Mouse (Mus musculus): ENCODE measurements around the gene Cxcl16. TPM values are rescaled to one million over a fixed set of nuclear protein-coding genes. Genes with fewer than 3 reads are reported as not detected.

Gene Cxcl16
- total RNA-seq, 2 experiments from 2014 or later, result 0.62 to 0.78 TPM

GRCm38 (mm10) chr11:70412591-70412990 is 47.2 kb downstream of the Cxcl16 start:
- DNase-seq (ENCODE audit: low spot score in 2 of 2), result no peak

DNA sequence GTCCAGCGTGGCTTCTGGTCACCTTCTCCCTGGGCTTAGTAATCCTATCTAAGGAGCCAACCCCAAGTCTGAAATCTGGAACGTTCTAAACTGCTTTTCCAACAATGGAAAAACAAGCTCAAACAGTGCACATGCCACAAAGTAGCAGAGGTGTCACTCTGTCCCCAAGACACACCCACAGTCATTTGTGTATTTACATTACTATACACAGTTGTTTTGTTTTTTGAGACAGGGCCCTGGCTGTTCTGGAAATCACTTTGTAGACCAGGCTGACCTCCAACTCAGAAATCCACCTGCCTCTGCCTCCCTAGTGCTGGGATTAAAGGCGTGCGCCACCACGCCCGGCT is 49.5 kb downstream of the Cxcl16 start:
- no peak for DNase-seq (ENCODE audit: low spot score in 2 of 2)

DNA sequence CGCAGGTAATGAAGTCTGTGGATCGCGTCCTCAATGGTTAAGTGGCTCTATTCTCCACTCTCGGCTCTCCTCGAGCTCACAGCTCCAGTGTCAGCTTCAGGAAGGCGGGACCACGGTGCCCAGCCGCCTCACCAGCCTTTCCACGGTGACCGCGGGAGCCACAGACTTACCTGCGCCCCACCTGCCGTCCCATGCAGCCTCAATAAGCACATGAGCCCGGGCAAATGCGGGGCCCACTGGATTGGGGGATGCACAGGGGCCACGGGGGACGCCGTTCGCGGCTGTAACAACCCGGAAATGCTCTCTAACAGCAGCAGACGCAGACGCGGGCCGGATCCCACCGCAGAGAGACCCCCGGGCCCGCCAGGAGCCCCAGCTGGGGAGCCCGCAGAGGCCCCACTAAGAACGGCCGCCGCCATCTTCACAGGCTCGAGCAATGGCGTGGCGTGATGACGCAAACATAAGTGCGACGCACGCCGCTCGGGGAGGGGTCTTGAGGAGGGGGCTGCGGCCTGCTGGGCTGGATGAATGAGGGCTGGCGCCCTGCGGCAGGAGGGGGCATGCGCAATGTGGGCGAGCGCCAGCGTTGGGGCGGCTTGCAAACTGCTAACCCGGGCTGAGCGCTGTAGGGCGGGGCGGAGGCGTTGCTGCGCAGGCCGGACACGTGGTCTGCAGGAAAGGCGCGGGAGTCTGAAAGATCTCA is 50.0 kb downstream of the Cxcl16 start, which contains the start of gene Pelp1:
TSS of gene Pelp1 (minus strand) at position 438 of the 703 bp plus-strand sequence.
- peak; percentile 95 for DNase-seq (ENCODE audit: low spot score in 2 of 2)

Small RNAs within 50 kb of the gene (microRNA-seq; reads per million reads assigned to microRNA genes)
- gene Mir7115, result 4.2 to 6.6 reads per million in 2 experiments

Other genes starting within 250 kb of the Cxcl16 start
- 10 to 100 TPM; 26.1 to 32.9 TPM for gene Slc16a11, start 247.2 kb downstream of the Cxcl16 start, total RNA-seq (2021)
- 10 to 100 TPM in 1 of 2 experiments, 1 to 10 TPM in 1; 9.3 to 12.6 TPM for gene Slc16a13, start 238.9 kb downstream of the Cxcl16 start, total RNA-seq (2021)
- 1 to 10 TPM; 2.7 to 2.9 TPM for gene Bcl6b, start 230.2 kb downstream of the Cxcl16 start, total RNA-seq (2021)
- gene 0610010K14Rik, start 222.1 kb downstream of the Cxcl16 start, total RNA-seq (2021), result 10 to 100 TPM; 42.3 to 47.7 TPM
- 1 to 10 TPM; 7.2 to 7.9 TPM for gene Gm21988, start 220.2 kb downstream of the Cxcl16 start, total RNA-seq (2021)
- gene Rnasek, start 220.1 kb downstream of the Cxcl16 start, total RNA-seq (2021), result 100 to 1,000 TPM; 280 to 324 TPM
- gene Alox12, start 204.6 kb downstream of the Cxcl16 start, total RNA-seq (2021), result under 1 TPM in 1 of 2 experiments, not detected in 1; 0.48 TPM
- gene Alox12e, start 137.4 kb downstream of the Cxcl16 start, total RNA-seq (2021), result not detected
- not detected for gene Alox15, start 108.0 kb downstream of the Cxcl16 start, total RNA-seq (2021)
- gene Pelp1, start 50.0 kb downstream of the Cxcl16 start, total RNA-seq (2021), result 10 to 100 TPM; 38.5 to 39.6 TPM
- 10 to 100 TPM; 94.0 to 95.9 TPM for gene Arrb2, start 27.3 kb downstream of the Cxcl16 start, total RNA-seq (2021)
- gene Med11, start 8.1 kb downstream of the Cxcl16 start, total RNA-seq (2021), result 10 to 100 TPM; 12.9 to 17.9 TPM
- 1 to 10 TPM in 1 of 2 experiments, under 1 TPM in 1; 0.62 to 1.2 TPM for gene Zmynd15, start 551 bp downstream of the Cxcl16 start, total RNA-seq (2021)
- 1 to 10 TPM in 1 of 2 experiments, not detected in 1; 1.0 TPM for gene Tm4sf5, start 45.3 kb upstream of the Cxcl16 start, total RNA-seq (2021)
- gene Vmo1, start 54.6 kb upstream of the Cxcl16 start, total RNA-seq (2021), result not detected
- gene Gltpd2, start 59.2 kb upstream of the Cxcl16 start, total RNA-seq (2021), result not detected
- gene Psmb6, start 65.4 kb upstream of the Cxcl16 start, total RNA-seq (2021), result 100 to 1,000 TPM; 198 to 203 TPM
- not detected for gene Gm40193, start 73.0 kb upstream of the Cxcl16 start, total RNA-seq (2021)
- gene Pld2, start 80.1 kb upstream of the Cxcl16 start, total RNA-seq (2021), result 10 to 100 TPM; 21.9 to 24.5 TPM
- 100 to 1,000 TPM; 350 to 366 TPM for gene Mink1, start 102.9 kb upstream of the Cxcl16 start, total RNA-seq (2021)
- gene 4930544D05Rik, start 155.9 kb upstream of the Cxcl16 start, total RNA-seq (2021), result under 1 TPM; 0.88 TPM
- under 1 TPM; 0.32 to 0.57 TPM for gene Chrne, start 159.2 kb upstream of the Cxcl16 start, total RNA-seq (2021)
- not detected for gene Gp1ba, start 179.1 kb upstream of the Cxcl16 start, total RNA-seq (2021)
- 10 to 100 TPM; 70.2 to 72.3 TPM for gene Rnf167, start 187.3 kb upstream of the Cxcl16 start, total RNA-seq (2021)
- 100 to 1,000 TPM; 124 to 127 TPM for gene Slc25a11, start 187.5 kb upstream of the Cxcl16 start, total RNA-seq (2021)
- 100 to 1,000 TPM; 340 to 380 TPM for gene Pfn1, start 194.7 kb upstream of the Cxcl16 start, total RNA-seq (2021)
- 10 to 100 TPM in 1 of 2 experiments, 1 to 10 TPM in 1; 5.9 to 10.1 TPM for gene Eno3, start 197.2 kb upstream of the Cxcl16 start, total RNA-seq (2021)
- 10 to 100 TPM; 45.8 to 53.7 TPM for gene Spag7, start 209.4 kb upstream of the Cxcl16 start, total RNA-seq (2021)
- 100 to 1,000 TPM; 288 to 296 TPM for gene Camta2, start 228.1 kb upstream of the Cxcl16 start, total RNA-seq (2021)
- gene Inca1, start 240.2 kb upstream of the Cxcl16 start, total RNA-seq (2021), result 1 to 10 TPM; 1.9 to 2.1 TPM
- gene Kif1c, start 240.6 kb upstream of the Cxcl16 start, total RNA-seq (2021), result 10 to 100 TPM; 66.2 to 68.4 TPM